Mouse (Mus musculus): ENCODE results near the gene Gm12258. TPM values are rescaled to one million over a fixed set of nuclear protein-coding genes. Genes with fewer than 3 reads are reported as not detected.

Gm12258 gene
- polyA plus RNA-seq, 1 experiment: 2.0 TPM

DNA sequence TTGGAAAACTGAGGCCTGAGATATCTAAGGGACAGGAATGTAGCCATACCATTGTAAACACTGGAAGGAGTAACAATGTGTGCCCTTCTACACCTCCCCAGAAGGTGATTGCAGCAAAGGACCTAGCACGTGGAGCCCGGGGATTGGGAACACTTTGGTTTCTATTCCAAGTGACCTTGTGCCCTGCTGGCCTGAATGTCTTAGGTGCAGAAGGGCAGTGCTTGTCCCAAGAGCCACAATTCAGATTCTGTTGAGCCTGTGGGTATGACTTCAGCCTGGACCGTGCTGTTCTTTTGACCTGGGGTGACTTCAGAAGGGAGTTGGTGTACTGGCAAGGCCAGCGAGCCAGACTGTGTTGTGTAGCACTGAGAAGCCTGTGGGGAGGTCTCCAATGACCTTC, 24.0 kb downstream of the Gm12258 start:
- H3ac ChIP-seq (ENCODE audit: control insufficient read depth, insufficient read length): no peak overlapping the region
- TF ChIP-seq MAX (IDR thresholded peaks at IDR 0.05; ENCODE audit: low read depth): no peak
- no peak for TF ChIP-seq SRF (IDR thresholded peaks at IDR 0.05; ENCODE audit: control insufficient read depth, insufficient read length, low read depth)
- no peak for TF ChIP-seq USF1 (IDR thresholded peaks at IDR 0.05; ENCODE audit: low read depth)
- TF ChIP-seq MYOG (IDR thresholded peaks at IDR 0.05; ENCODE audit: control insufficient read depth in 1 of 3, insufficient read depth in 1 of 3, insufficient read length in 2 of 3, low read depth in 2 of 3): no peak
- no peaks in the 10 kb centered on the region for H3K27me3 ChIP-seq (ENCODE audit: control insufficient read depth, insufficient read depth, insufficient read length)
- no peak overlapping the region for H3K4me2 ChIP-seq (ENCODE audit: low read depth)
- H3K36me3 ChIP-seq (ENCODE audit: control insufficient read depth, insufficient read depth): no peaks in the 10 kb centered on the region
- H3K4me3 ChIP-seq: no peak overlapping the region
- no peaks in the 10 kb centered on the region for H3K79me2 ChIP-seq (ENCODE audit: control insufficient read depth, insufficient read depth)

DNA sequence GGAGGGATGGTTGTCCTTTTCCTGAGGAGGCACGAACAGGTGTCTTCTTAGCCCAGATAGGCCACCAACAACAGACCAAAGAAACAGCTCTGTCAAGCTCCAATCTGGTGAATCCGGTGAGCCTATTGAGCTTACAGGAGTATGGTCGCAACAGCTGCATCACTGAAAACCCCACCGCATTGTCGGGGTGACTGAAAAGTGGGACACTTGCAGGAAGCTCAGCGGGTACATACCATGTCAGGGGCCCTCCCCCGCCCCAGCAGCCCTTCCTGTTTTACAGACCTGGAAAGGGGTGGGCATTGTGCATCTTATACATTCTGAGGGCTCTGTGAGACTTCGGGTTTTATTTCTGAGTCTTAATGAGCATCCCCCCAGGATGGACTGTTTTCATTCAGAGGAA, 36.8 kb downstream of the Gm12258 start:
- Histone ChIP-seq H3K79me2 (ENCODE audit: control insufficient read depth, insufficient read depth) (no peaks in the 10 kb centered on the region), H3K4me3 (no peak overlapping the region), H3K4me2 (ENCODE audit: low read depth) (no peak overlapping the region), H3K36me3 (ENCODE audit: control insufficient read depth, insufficient read depth) (peaks cover 3% of the 10 kb centered on the region), H3K27me3 (ENCODE audit: control insufficient read depth, insufficient read depth, insufficient read length) (no peaks in the 10 kb centered on the region), H3ac (ENCODE audit: control insufficient read depth, insufficient read length) (no peak overlapping the region)
- TF ChIP-seq E2F4 (IDR thresholded peaks at IDR 0.05; ENCODE audit: insufficient read depth) (no peak), USF1 (IDR thresholded peaks at IDR 0.05; ENCODE audit: low read depth) (no peak), MAX (IDR thresholded peaks at IDR 0.05; ENCODE audit: low read depth) (no peak), MYOG (IDR thresholded peaks at IDR 0.05; ENCODE audit: control insufficient read depth in 1 of 3, insufficient read depth in 1 of 3, insufficient read length in 2 of 3, low read depth in 2 of 3) (no peak), TCF3 (IDR thresholded peaks at IDR 0.05; ENCODE audit: insufficient read length, low read depth) (no peak), CEBPB (IDR thresholded peaks at IDR 0.05; ENCODE audit: insufficient read depth, poor library complexity, severe bottlenecking) (no peak), POLR2AphosphoS2 (IDR thresholded peaks at IDR 0.05; ENCODE audit: insufficient read length, low read depth) (no peak)

DNA sequence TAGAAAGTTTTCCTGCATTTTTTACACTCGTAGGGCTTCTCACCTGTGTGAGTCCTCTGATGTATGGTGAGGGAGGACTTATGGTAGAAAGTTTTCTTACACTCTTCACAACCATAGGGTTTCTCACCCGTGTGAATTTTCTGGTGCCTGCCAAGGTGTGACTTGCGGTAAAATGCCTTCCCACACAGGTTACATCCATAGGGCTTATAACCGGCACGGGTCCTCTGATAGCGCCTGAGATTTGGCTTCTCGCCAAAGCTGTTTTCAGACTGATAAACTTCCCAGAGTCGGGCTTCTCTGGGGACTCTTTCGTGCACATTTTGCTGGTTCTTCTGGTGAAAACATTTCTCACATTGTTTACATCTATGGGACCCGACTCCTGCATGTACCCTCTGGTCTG, 43.6 kb downstream of the Gm12258 start:
- H3K36me3 ChIP-seq (ENCODE audit: control insufficient read depth, insufficient read depth): peaks cover 21% of the 10 kb centered on the region
- TF ChIP-seq REST (IDR thresholded peaks at IDR 0.05; ENCODE audit: insufficient read depth, insufficient read length) (no peak), POLR2AphosphoS2 (IDR thresholded peaks at IDR 0.05; ENCODE audit: insufficient read length, low read depth) (no peak), MAX (IDR thresholded peaks at IDR 0.05; ENCODE audit: low read depth) (no peak), MYOD1 (IDR thresholded peaks at IDR 0.05; ENCODE audit: control insufficient read depth in 1 of 3, insufficient read length in 2 of 3, low read depth in 2 of 3) (no peak), SRF (IDR thresholded peaks at IDR 0.05; ENCODE audit: control insufficient read depth, insufficient read length, low read depth) (no peak), TCF12 (IDR thresholded peaks at IDR 0.05; ENCODE audit: insufficient read depth, poor library complexity, severe bottlenecking) (no peak), POLR2A (IDR thresholded peaks at IDR 0.05; ENCODE audit: insufficient read length, low read depth) (no peak), CEBPB (IDR thresholded peaks at IDR 0.05; ENCODE audit: insufficient read depth, poor library complexity, severe bottlenecking) (no peak), TCF3 (IDR thresholded peaks at IDR 0.05; ENCODE audit: insufficient read length, low read depth) (no peak), USF1 (IDR thresholded peaks at IDR 0.05; ENCODE audit: low read depth) (no peak)
- H3K4me2 ChIP-seq (ENCODE audit: low read depth): no peak overlapping the region
- H3K4me3 ChIP-seq: no peak overlapping the region
- no peaks in the 10 kb centered on the region for H3K27me3 ChIP-seq (ENCODE audit: control insufficient read depth, insufficient read depth, insufficient read length)
- H3ac ChIP-seq (ENCODE audit: control insufficient read depth, insufficient read length): no peak overlapping the region
- H3K79me2 ChIP-seq (ENCODE audit: control insufficient read depth, insufficient read depth): no peaks in the 10 kb centered on the region

DNA sequence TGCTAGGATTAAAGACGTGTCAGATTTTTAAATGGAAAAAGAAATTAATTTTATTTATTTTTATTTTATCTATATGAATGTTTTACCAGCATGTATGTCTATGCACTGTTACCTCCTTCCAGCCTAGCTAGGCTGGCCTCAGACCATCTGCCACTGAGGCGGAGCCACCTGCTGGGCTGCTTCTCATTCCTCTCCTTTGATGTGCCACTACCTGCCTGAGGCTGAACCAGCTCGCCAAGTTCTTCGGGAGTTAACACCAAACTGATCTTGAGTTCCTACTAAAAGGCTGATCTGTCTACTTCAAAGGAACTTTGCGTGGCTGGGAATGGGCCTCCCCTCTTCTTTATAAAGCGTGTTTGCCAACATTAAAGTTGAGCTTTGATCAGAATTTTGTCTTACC, 47.5 kb downstream of the Gm12258 start:
- Histone ChIP-seq H3K79me2 (ENCODE audit: control insufficient read depth, insufficient read depth) (no peaks in the 10 kb centered on the region), H3ac (ENCODE audit: control insufficient read depth, insufficient read length) (no peak overlapping the region), H3K4me2 (ENCODE audit: low read depth) (no peak overlapping the region), H3K4me3 (no peak overlapping the region), H3K36me3 (ENCODE audit: control insufficient read depth, insufficient read depth) (peaks cover 25% of the 10 kb centered on the region), H3K27me3 (ENCODE audit: control insufficient read depth, insufficient read depth, insufficient read length) (no peaks in the 10 kb centered on the region)
- TF ChIP-seq TCF3 (IDR thresholded peaks at IDR 0.05; ENCODE audit: insufficient read length, low read depth) (no peak), MAX (IDR thresholded peaks at IDR 0.05; ENCODE audit: low read depth) (no peak), CEBPB (IDR thresholded peaks at IDR 0.05; ENCODE audit: insufficient read depth, poor library complexity, severe bottlenecking) (no peak), USF1 (IDR thresholded peaks at IDR 0.05; ENCODE audit: low read depth) (no peak), POLR2A (IDR thresholded peaks at IDR 0.05; ENCODE audit: insufficient read length, low read depth) (no peak), SRF (IDR thresholded peaks at IDR 0.05; ENCODE audit: control insufficient read depth, insufficient read length, low read depth) (no peak)

DNA sequence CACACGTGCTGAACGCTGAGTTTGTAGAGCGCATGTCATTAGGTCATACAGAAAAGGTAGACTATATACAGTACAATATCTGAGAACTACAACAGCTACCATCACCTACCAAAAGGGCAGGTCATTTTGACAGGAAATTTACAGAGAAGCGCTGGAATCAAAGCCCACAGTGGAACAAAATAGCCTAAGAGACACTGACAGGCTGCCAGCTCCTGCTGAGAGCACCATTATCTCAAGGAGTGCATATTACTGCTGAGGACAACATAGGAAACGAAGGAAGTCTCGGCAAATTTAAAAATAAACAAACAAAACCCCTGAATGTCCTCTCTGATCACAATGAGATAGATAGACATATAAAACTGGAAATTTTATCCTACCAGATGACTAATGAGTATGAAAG, 50.5 kb downstream of the Gm12258 start:
- TF ChIP-seq POLR2AphosphoS2 (IDR thresholded peaks at IDR 0.05; ENCODE audit: insufficient read length, low read depth) (no peak), TCF3 (IDR thresholded peaks at IDR 0.05; ENCODE audit: insufficient read length, low read depth) (no peak), MAX (IDR thresholded peaks at IDR 0.05; ENCODE audit: low read depth) (no peak), E2F4 (IDR thresholded peaks at IDR 0.05; ENCODE audit: insufficient read depth) (no peak), REST (IDR thresholded peaks at IDR 0.05; ENCODE audit: insufficient read depth, insufficient read length) (no peak), USF1 (IDR thresholded peaks at IDR 0.05; ENCODE audit: low read depth) (no peak), TCF12 (IDR thresholded peaks at IDR 0.05; ENCODE audit: insufficient read depth, poor library complexity, severe bottlenecking) (no peak), CEBPB (IDR thresholded peaks at IDR 0.05; ENCODE audit: insufficient read depth, poor library complexity, severe bottlenecking) (no peak)
- H3ac ChIP-seq (ENCODE audit: control insufficient read depth, insufficient read length): no peak overlapping the region
- H3K4me2 ChIP-seq (ENCODE audit: low read depth): no peak overlapping the region
- H3K4me3 ChIP-seq: no peak overlapping the region
- peaks cover 5% of the 10 kb centered on the region for H3K36me3 ChIP-seq (ENCODE audit: control insufficient read depth, insufficient read depth)
- H3K27me3 ChIP-seq (ENCODE audit: control insufficient read depth, insufficient read depth, insufficient read length): no peaks in the 10 kb centered on the region
- no peaks in the 10 kb centered on the region for H3K79me2 ChIP-seq (ENCODE audit: control insufficient read depth, insufficient read depth)
